Mouse (Mus musculus) neural tube, embryonic 15.5 days (tissue): ENCODE results near the gene Mog. TPM values are rescaled to one million over a fixed set of nuclear protein-coding genes. Genes with fewer than 3 reads are reported as not detected.
"Not testable (repeated sequence)": the region's sequence is repeated elsewhere in the genome, so short reads cannot be mapped to it uniquely, and the experiment has no call there.

ENCODE experiments used
- ATAC-seq: fragments of 200-750 bp; cut with Nextera tagmentation; 2 replicates; pipeline ENCODE4 v1.8.0; 2017; ENCODE audit warnings: mild to moderate bottlenecking, moderate TSS enrichment, moderate library complexity; ENCODE audit not compliant: low FRiP score
- H3K27ac ChIP-seq: fragments of 300-500 bp; sonication (generic); replicated peaks from 2 replicates; pipeline ENCODE4 v1.5.1; 2015; ENCODE audit warnings: mild to moderate bottlenecking, inconsistent platforms
- H3K27me3 ChIP-seq: fragments of 300-500 bp; sonication (generic); replicated peaks from 2 replicates; pipeline ENCODE4 v1.6.1; 2015; ENCODE audit warnings: inconsistent platforms
- H3K36me3 ChIP-seq: fragments of 300-500 bp; sonication (generic); 2 replicates; pipeline ENCODE4 v1.6.1; 2015; ENCODE audit warnings: inconsistent platforms
- H3K4me1 ChIP-seq: fragments of 300-500 bp; sonication (generic); 2 replicates; pipeline ENCODE4 v1.6.1; 2015; ENCODE audit warnings: inconsistent platforms
- H3K4me2 ChIP-seq: fragments of 300-500 bp; sonication (generic); 2 replicates; pipeline ENCODE4 v1.6.1; 2015; ENCODE audit warnings: inconsistent platforms, mild to moderate bottlenecking, moderate library complexity
- H3K4me3 ChIP-seq: fragments of 300-500 bp; sonication (generic); replicated peaks from 2 replicates; pipeline ENCODE4 v1.5.1; 2015; ENCODE audit warnings: mild to moderate bottlenecking, inconsistent platforms
- H3K9ac ChIP-seq: fragments of 300-500 bp; sonication (generic); replicated peaks from 2 replicates; pipeline ENCODE4 v1.6.1; 2015; ENCODE audit warnings: mild to moderate bottlenecking, inconsistent platforms
- H3K9me3 ChIP-seq: fragments of 300-500 bp; sonication (generic); replicated peaks from 2 replicates; pipeline ENCODE4 v1.6.1; 2016; ENCODE audit warnings: inconsistent platforms
- WGBS: fragments of 180-500 bp; shearing (Covaris S2); methylation state at CpG from one replicate; pipeline ENCODE4 v1.1.7; 2015; ENCODE audit warnings: mixed read lengths; 5-methylcytosine and 5-hydroxymethylcytosine counted together
- polyA plus RNA-seq: library from polyadenylated mRNA; unstranded; fragments of >200 nt; fragmentation: Nextera tagmentation; extraction: Ambion mirVana; gene quantifications from 2 replicates; pipeline ENCODE4 v1.2.1, GENCODE M21; 2015

The Mog gene
- polyA plus RNA-seq, 1 experiment from 2014 or later, result 2.0 TPM

DNA sequence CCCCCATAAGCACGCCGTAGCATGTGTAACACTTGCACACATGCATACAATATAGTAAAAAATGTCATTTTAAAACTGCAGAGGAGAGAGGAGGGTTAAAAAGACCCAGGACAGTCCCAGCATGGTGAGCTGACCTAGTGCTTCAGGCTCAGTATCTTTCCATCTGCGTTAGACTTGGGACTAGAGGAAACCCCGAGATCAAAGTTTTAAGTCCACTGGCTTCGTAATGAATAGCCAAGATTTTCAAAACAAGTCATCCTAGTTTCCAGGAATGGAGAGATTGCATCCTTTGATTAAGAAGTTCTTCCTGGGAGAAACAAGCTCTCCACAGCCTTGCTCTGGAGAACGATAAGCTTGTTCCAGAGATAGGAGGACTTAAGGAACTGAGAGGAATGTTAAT is 15.0 kb downstream of the Mog start:
- WGBS, result 91% methylated on average over 6 of the region's 6 CpGs
- Histone ChIP-seq H3K36me3 (peaks cover 72% of the 10 kb centered on the region), H3K4me2 (no peak overlapping the region), H3K4me3 (no peak overlapping the region), H3K9ac (no peak overlapping the region), H3K9me3 (no peaks in the 10 kb centered on the region), H3K27me3 (no peaks in the 10 kb centered on the region), H3K4me1 (peaks cover 35% of the 10 kb centered on the region), H3K27ac (no peak overlapping the region)
- ATAC-seq, result no peak

GRCm38 (mm10) chr17:37003366-37003765 is 19.8 kb downstream of the Mog start:
- peak; percentile 13; the same call in 1 of the 2 replicates for ATAC-seq
- whole genome bisulfite sequencing, result 21% methylated on average over 4 of the region's 4 CpGs
- Histone ChIP-seq H3K27me3 (no peaks in the 10 kb centered on the region), H3K4me1 (peaks cover 25% of the 10 kb centered on the region), H3K4me2 (peak overlapping the region; percentile 70), H3K36me3 (peaks cover 37% of the 10 kb centered on the region), H3K9ac (peak overlapping the region; percentile 96), H3K27ac (peak overlapping the region; percentile 96), H3K4me3 (peak overlapping the region; percentile 89), H3K9me3 (no peaks in the 10 kb centered on the region)

- Histone ChIP-seq H3K27ac (peak overlapping the region; percentile 96), H3K4me2 (peak overlapping the region; percentile 70), H3K27me3 (no peaks in the 10 kb centered on the region), H3K9ac (peak overlapping the region; percentile 96), H3K9me3 (no peaks in the 10 kb centered on the region), H3K36me3 (peaks cover 30% of the 10 kb centered on the region), H3K4me3 (peak overlapping the region; percentile 89), H3K4me1 (peaks cover 25% of the 10 kb centered on the region)
- WGBS, result under 1% methylated on average over 48 of the region's 49 CpGs
- ATAC-seq, result peak; percentile 92
Measured at GRCm38 (mm10) chr17:37002364-37003330, 20.6 kb downstream of the Mog start.

GRCm38 (mm10) chr17:37000863-37001262 is 22.3 kb downstream of the Mog start, which contains the start of gene Zfp57:
Gene Zfp57, plus strand, starts transcription at chr17:37001163.
- H3K4me2 ChIP-seq, result peak within 1 kb of the TSS; percentile 70
- H3K4me3 ChIP-seq, result peak within 1 kb of the TSS; percentile 89
- 94% methylated on average over 7 of the region's 7 CpGs for WGBS
- ATAC-seq, result no peak
- H3K27ac ChIP-seq, result peak within 1 kb of the TSS; percentile 96; the same call in 1 of the 2 replicates
- peaks cover 18% of the 10 kb centered on the region for H3K4me1 ChIP-seq
- no peaks in the 10 kb centered on the region for H3K9me3 ChIP-seq
- no peaks in the 10 kb centered on the region for H3K27me3 ChIP-seq
- no peak within 1 kb of the TSS for H3K9ac ChIP-seq
- peaks cover 14% of the 10 kb centered on the region for H3K36me3 ChIP-seq

GRCm38 (mm10) chr17:36998477-36998876 is 24.7 kb downstream of the Mog start:
- ATAC-seq, result no peak
- 81% methylated on average over 2 of the region's 2 CpGs for WGBS
- H3K27me3 ChIP-seq, result no peaks in the 10 kb centered on the region
- no peaks in the 10 kb centered on the region for H3K9me3 ChIP-seq
- no peak overlapping the region for H3K4me2 ChIP-seq
- no peaks in the 10 kb centered on the region for H3K36me3 ChIP-seq
- no peak overlapping the region for H3K27ac ChIP-seq
- H3K4me3 ChIP-seq, result no peak overlapping the region
- H3K4me1 ChIP-seq, result no peaks in the 10 kb centered on the region
- no peak overlapping the region for H3K9ac ChIP-seq

DNA sequence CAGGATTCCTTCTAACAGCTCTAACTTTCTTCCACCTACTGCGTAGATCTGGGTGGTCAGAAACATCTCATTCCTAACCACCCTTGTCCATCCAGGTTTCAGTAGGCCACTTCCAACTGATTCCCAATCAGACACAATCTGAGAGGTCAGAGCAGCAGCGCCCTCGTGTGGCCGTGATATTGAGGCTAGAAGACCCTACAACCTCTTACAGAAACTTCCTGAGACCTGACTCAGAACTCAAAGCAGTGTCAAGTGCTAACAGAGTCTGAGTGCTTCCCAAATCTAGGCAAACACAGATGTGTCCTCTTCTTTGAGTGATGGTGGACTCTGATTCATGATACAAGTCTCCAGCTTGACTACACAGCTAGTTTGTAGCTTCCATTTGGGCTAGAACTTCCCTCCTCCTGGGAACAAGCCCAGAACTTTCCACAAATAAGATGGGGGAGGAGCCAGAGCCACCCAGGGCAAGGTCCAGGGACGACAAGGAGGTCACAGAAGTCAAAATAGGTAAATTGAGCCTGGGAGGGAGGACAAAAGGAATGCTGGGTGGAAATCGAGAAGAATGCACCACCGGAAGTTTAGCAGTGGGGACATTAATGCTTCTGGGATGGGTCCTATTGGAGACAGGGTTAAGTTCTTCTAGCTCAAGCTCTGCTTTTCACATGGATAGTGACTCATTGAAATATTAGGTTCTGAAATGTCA is 26.0 kb downstream of the Mog start:
- Histone ChIP-seq H3K4me2 (no peak overlapping the region), H3K4me1 (no peaks in the 10 kb centered on the region), H3K27ac (no peak overlapping the region), H3K36me3 (no peaks in the 10 kb centered on the region), H3K27me3 (no peaks in the 10 kb centered on the region), H3K9me3 (no peaks in the 10 kb centered on the region), H3K4me3 (no peak overlapping the region), H3K9ac (no peak overlapping the region)
- ATAC-seq, result no peak
- 35% methylated on average over 7 of the region's 7 CpGs for WGBS

DNA sequence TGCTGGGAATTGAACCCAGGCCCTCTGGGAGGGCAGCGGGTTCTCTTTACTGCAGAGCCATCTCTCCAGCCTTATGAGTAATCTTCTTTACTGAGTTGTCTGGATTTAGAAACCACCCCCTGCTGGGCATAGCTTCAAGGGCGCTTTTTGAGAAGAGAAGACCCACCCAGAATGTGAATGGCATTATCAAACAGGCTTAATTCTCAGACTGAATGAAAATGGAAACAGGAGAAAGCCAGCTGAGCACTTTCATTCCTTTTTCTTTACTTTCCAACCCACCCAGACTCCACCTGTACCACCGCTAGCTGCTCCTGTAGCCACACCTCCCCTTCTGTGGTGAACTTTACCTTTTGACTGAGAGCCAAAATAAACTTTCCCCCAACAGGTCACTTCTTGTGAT is 27.8 kb downstream of the Mog start:
- WGBS, result 76% methylated on average over 3 of the region's 3 CpGs
- no peak overlapping the region for H3K4me3 ChIP-seq
- H3K36me3 ChIP-seq, result no peaks in the 10 kb centered on the region
- H3K27ac ChIP-seq, result no peak overlapping the region
- no peak for ATAC-seq
- H3K9me3 ChIP-seq, result no peaks in the 10 kb centered on the region
- no peaks in the 10 kb centered on the region for H3K4me1 ChIP-seq
- H3K4me2 ChIP-seq, result no peak overlapping the region
- H3K27me3 ChIP-seq, result no peaks in the 10 kb centered on the region
- no peak overlapping the region for H3K9ac ChIP-seq

- Histone ChIP-seq H3K9ac (no peak overlapping the region), H3K27ac (no peak overlapping the region), H3K27me3 (peaks cover 2% of the 10 kb centered on the region; the same call in 1 of the 2 replicates), H3K4me1 (no peaks in the 10 kb centered on the region), H3K4me3 (no peak overlapping the region), H3K36me3 (no peaks in the 10 kb centered on the region), H3K9me3 (no peaks in the 10 kb centered on the region), H3K4me2 (no peak overlapping the region)
- WGBS, result 88% methylated on average over 2 of the region's 2 CpGs
- no peak for ATAC-seq
Measured at GRCm38 (mm10) chr17:36994528-36994927, 28.7 kb downstream of the Mog start.

- 91% methylated on average over 4 of the region's 4 CpGs for WGBS
- no peak overlapping the region for H3K4me2 ChIP-seq
- no peak overlapping the region for H3K9ac ChIP-seq
- peaks cover 8% of the 10 kb centered on the region; the same call in 1 of the 2 replicates for H3K27me3 ChIP-seq
- no peaks in the 10 kb centered on the region for H3K4me1 ChIP-seq
- ATAC-seq, result no peak
- H3K4me3 ChIP-seq, result no peak overlapping the region
- H3K27ac ChIP-seq, result no peak overlapping the region
- H3K36me3 ChIP-seq, result no peaks in the 10 kb centered on the region
- no peaks in the 10 kb centered on the region for H3K9me3 ChIP-seq
Measured at GRCm38 (mm10) chr17:36993770-36994325, 29.4 kb downstream of the Mog start.

DNA sequence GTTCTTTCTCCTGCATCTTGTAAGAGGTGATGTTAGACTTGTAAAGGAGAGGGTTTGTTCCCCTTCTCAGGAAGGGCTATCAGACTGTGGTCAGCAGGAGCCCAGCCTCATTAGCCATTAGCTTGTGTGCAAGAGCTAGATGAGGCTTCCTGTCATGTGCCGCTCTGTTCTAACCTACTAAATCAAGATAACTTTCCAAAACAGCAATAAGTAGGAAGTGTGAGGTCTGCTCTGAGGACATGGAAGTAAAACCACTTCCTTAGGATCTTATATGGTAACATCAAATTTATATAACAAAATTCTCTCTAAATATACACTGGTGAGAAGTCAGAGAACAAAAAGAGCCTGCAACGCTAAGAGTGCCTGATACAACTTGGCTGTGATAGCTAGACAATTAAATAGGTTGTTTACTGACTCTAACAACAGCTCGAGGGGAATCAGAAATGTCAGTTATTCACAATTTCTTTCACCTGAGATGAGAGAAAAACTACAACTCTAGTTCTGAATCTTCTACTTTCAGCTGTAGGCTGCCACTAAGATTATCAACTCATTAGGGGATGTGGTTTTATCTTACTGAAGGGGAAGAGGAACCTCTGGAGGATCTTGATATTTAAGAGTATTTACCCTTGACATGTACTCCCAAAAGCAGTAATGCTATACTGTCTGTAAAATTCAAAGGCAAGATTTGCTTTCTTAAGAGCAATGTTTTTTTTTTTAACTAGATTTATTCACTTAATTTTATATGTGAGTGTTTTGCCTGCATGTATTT is 30.7 kb downstream of the Mog start:
- ATAC-seq, result no peak
- H3K9ac ChIP-seq, result no peak overlapping the region
- H3K4me2 ChIP-seq, result no peak overlapping the region
- no peaks in the 10 kb centered on the region for H3K9me3 ChIP-seq
- no peak overlapping the region for H3K4me3 ChIP-seq
- 66% methylated on average over 3 of the region's 3 CpGs for WGBS
- no peaks in the 10 kb centered on the region for H3K4me1 ChIP-seq
- no peak overlapping the region for H3K27ac ChIP-seq
- H3K27me3 ChIP-seq, result peaks cover 21% of the 10 kb centered on the region
- no peaks in the 10 kb centered on the region for H3K36me3 ChIP-seq

GRCm38 (mm10) chr17:36990630-36991029 is 32.6 kb downstream of the Mog start:
- not testable (repeated sequence) for H3K9ac ChIP-seq, H3K4me3 ChIP-seq, H3K4me1 ChIP-seq, ATAC-seq, H3K4me2 ChIP-seq, H3K9me3 ChIP-seq, H3K36me3 ChIP-seq, H3K27ac ChIP-seq
- 95% methylated on average over 6 of the region's 6 CpGs for WGBS
- peaks cover 31% of the 10 kb centered on the region for H3K27me3 ChIP-seq
